21 mouse cellular contexts compared by ENCODE assay signal in the genomic region with DNA sequence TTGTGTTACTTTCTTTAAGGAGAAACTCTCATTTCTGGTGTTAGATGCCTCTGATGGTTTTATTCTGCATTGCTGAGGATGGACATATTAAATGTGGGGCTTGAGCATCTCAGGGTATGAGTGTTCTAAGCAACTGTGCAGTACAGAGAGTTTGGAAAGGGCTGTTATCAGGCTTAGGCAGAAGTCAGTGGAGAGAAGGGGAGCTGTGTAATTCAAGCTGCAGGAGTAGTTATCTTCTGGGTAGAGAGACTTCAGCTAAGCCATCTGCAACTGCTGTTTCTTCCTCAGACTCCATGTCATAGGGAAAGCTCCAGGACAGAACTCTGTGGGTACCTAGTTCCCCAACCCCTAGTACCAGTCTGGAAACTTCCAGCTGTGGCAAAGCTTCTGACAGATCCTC.
DNase-seq lines count a peak whose midpoint lies in the region; ATAC-seq and TF ChIP-seq lines count a peak whose summit lies in the region.
"Had no signal": no experiment of that assay in that cellular context is flagged by ENCODE, and none has a peak within 500 bp of the region (broad histone marks: within the 10 kb centered on the region; RNA-seq: fewer than 3 reads in every experiment).

No protein-coding gene starts in this region.

- ATAC-seq in stomach, embryonic 15.5 days (ENCODE audit: insufficient read depth, low FRiP score, low read depth) = 0 out of 2 replicates have a peak, but pooled peaks have one; percentile 43
- no peak for ATAC-seq in stomach, postnatal 0 days (ENCODE audit: low FRiP score, low TSS enrichment)
- peak; percentile 98 for ATAC-seq in liver, embryonic 12.5 days
- peak; percentile 90 for ATAC-seq in liver, embryonic 16.5 days (ENCODE audit: low read depth)
- ATAC-seq in kidney, embryonic 15.5 days (replicated peaks; ENCODE audit: low FRiP score) = no peak
- no peak for ATAC-seq in intestine, embryonic 15.5 days
- ATAC-seq: forebrain, embryonic 16.5 days had no signal

- H3K9me3 ChIP-seq in stomach, embryonic 15.5 days = no peaks in the 10 kb centered on the region
- H3K9me3 ChIP-seq in stomach, postnatal 0 days (ENCODE audit: control insufficient read depth, low read length) = no peaks in the 10 kb centered on the region
- no peaks in the 10 kb centered on the region for H3K9me3 ChIP-seq in liver, embryonic 12.5 days (replicated peaks)
- H3K9me3 ChIP-seq in liver, embryonic 16.5 days (replicated peaks; ENCODE audit: control insufficient read depth, low read length) = no peaks in the 10 kb centered on the region
- no peaks in the 10 kb centered on the region for H3K9me3 ChIP-seq in kidney, embryonic 15.5 days (replicated peaks)
- H3K9me3 ChIP-seq in intestine, embryonic 15.5 days = no peaks in the 10 kb centered on the region
- H3K9me3 ChIP-seq: embryonic facial prominence, embryonic 15.5 days; heart, embryonic 13.5 days; hindbrain, embryonic 15.5 days had no signal

- no peaks in the 10 kb centered on the region for H3K27me3 ChIP-seq in stomach, embryonic 15.5 days (replicated peaks)
- no peaks in the 10 kb centered on the region for H3K27me3 ChIP-seq in stomach, postnatal 0 days (ENCODE audit: control insufficient read depth, insufficient read depth, low read length)
- no peaks in the 10 kb centered on the region for H3K27me3 ChIP-seq in liver, embryonic 12.5 days (replicated peaks)
- no peaks in the 10 kb centered on the region for H3K27me3 ChIP-seq in liver, embryonic 16.5 days (ENCODE audit: control insufficient read depth, insufficient read depth, low read depth, low read length)
- no peaks in the 10 kb centered on the region for H3K27me3 ChIP-seq in kidney, embryonic 15.5 days
- H3K27me3 ChIP-seq in intestine, embryonic 15.5 days (replicated peaks) = no peaks in the 10 kb centered on the region
- H3K27me3 ChIP-seq: CH12.LX; embryonic facial prominence, embryonic 15.5 days; heart, embryonic 13.5 days; hindbrain, embryonic 15.5 days had no signal

- TF ChIP-seq CTCF in stomach, postnatal 0 days (IDR thresholded peaks at IDR 0.05; ENCODE audit: low read depth) = no peak

- H3K4me3 ChIP-seq in stomach, embryonic 15.5 days (replicated peaks) = no peak overlapping the region
- H3K4me3 ChIP-seq in stomach, postnatal 0 days (ENCODE audit: low read depth, low read length) = no peak overlapping the region
- no peak overlapping the region for H3K4me3 ChIP-seq in liver, embryonic 12.5 days
- H3K4me3 ChIP-seq in liver, embryonic 16.5 days (ENCODE audit: low read depth, low read length) = no peak overlapping the region
- no peak overlapping the region for H3K4me3 ChIP-seq in kidney, embryonic 15.5 days (replicated peaks)
- no peak overlapping the region for H3K4me3 ChIP-seq in intestine, embryonic 15.5 days (replicated peaks)
- H3K4me3 ChIP-seq: embryonic facial prominence, embryonic 15.5 days; erythroblast, embryonic 14.5 days; heart, adult 2 months; heart, embryonic 13.5 days; hindbrain, embryonic 15.5 days had no signal

- H3K4me2 ChIP-seq in stomach, embryonic 15.5 days = no peak overlapping the region
- H3K4me2 ChIP-seq in stomach, postnatal 0 days (replicated peaks; ENCODE audit: low read depth) = no peak overlapping the region
- H3K4me2 ChIP-seq in liver, embryonic 12.5 days = peak overlapping the region; percentile 25
- H3K4me2 ChIP-seq in liver, embryonic 16.5 days (ENCODE audit: low read depth, low read length) = no peak overlapping the region
- H3K4me2 ChIP-seq in kidney, embryonic 15.5 days = no peak overlapping the region
- H3K4me2 ChIP-seq in intestine, embryonic 15.5 days (replicated peaks) = no peak overlapping the region
- H3K4me2 ChIP-seq: embryonic facial prominence, embryonic 15.5 days; heart, embryonic 13.5 days; hindbrain, embryonic 15.5 days had no signal

- no peak for DNase-seq in stomach, postnatal 0 days (ENCODE audit: low spot score)
- DNase-seq in right cerebral cortex, postnatal 14 days = no peak
- DNase-seq: adrenal gland, adult 2 months; adrenal gland, postnatal 25 days; cerebellum, adult 18-20 months; cerebellum, adult 9-11 months; embryo, embryonic 11 days; gastrocnemius, postnatal 14 days; heart, adult 2 months; heart, postnatal 36 days had no signal

- H3K4me1 ChIP-seq in stomach, embryonic 15.5 days = no peaks in the 10 kb centered on the region
- H3K4me1 ChIP-seq in stomach, postnatal 0 days (replicated peaks; ENCODE audit: control insufficient read depth, insufficient read depth) = no peaks in the 10 kb centered on the region
- H3K4me1 ChIP-seq in liver, embryonic 12.5 days = peaks cover 24% of the 10 kb centered on the region
- H3K4me1 ChIP-seq in liver, embryonic 16.5 days (ENCODE audit: control insufficient read depth, low read depth, low read length) = peaks cover 11% of the 10 kb centered on the region
- no peaks in the 10 kb centered on the region for H3K4me1 ChIP-seq in kidney, embryonic 15.5 days
- H3K4me1 ChIP-seq in intestine, embryonic 15.5 days (replicated peaks) = no peaks in the 10 kb centered on the region
- H3K4me1 ChIP-seq: embryonic facial prominence, embryonic 15.5 days; hindbrain, embryonic 15.5 days had no signal

- no peak for TF ChIP-seq EP300 in stomach, postnatal 0 days (optimal IDR thresholded peaks at IDR 0.05)

- no peak overlapping the region for H3K27ac ChIP-seq in stomach, embryonic 15.5 days
- H3K27ac ChIP-seq in stomach, postnatal 0 days (replicated peaks) = no peak overlapping the region
- H3K27ac ChIP-seq in liver, embryonic 12.5 days = peak overlapping the region; percentile 72
- peak overlapping the region; percentile 60 for H3K27ac ChIP-seq in liver, embryonic 16.5 days (ENCODE audit: low read length)
- H3K27ac ChIP-seq in kidney, embryonic 15.5 days = no peak overlapping the region
- H3K27ac ChIP-seq in intestine, embryonic 15.5 days = no peak overlapping the region
- H3K27ac ChIP-seq: embryonic facial prominence, embryonic 15.5 days; heart, adult 2 months; heart, embryonic 13.5 days; hindbrain, embryonic 15.5 days had no signal

- no peaks in the 10 kb centered on the region for H3K36me3 ChIP-seq in stomach, embryonic 15.5 days
- H3K36me3 ChIP-seq in stomach, postnatal 0 days (ENCODE audit: control insufficient read depth, insufficient read depth, low read length) = no peaks in the 10 kb centered on the region
- H3K36me3 ChIP-seq in liver, embryonic 12.5 days = no peaks in the 10 kb centered on the region
- no peaks in the 10 kb centered on the region for H3K36me3 ChIP-seq in liver, embryonic 16.5 days (ENCODE audit: control insufficient read depth, insufficient read depth)
- H3K36me3 ChIP-seq in kidney, embryonic 15.5 days = no peaks in the 10 kb centered on the region
- H3K36me3 ChIP-seq in intestine, embryonic 15.5 days = no peaks in the 10 kb centered on the region
- H3K36me3 ChIP-seq: embryonic facial prominence, embryonic 15.5 days; heart, embryonic 13.5 days; hindbrain, embryonic 15.5 days had no signal

- H3K9ac ChIP-seq in stomach, embryonic 15.5 days = no peak overlapping the region
- H3K9ac ChIP-seq in stomach, postnatal 0 days (ENCODE audit: low read length) = no peak overlapping the region
- H3K9ac ChIP-seq in liver, embryonic 12.5 days = no peak overlapping the region
- no peak overlapping the region for H3K9ac ChIP-seq in liver, embryonic 16.5 days (ENCODE audit: low read depth, low read length)
- H3K9ac ChIP-seq in kidney, embryonic 15.5 days = no peak overlapping the region
- H3K9ac ChIP-seq in intestine, embryonic 15.5 days = no peak overlapping the region
- H3K9ac ChIP-seq: embryonic facial prominence, embryonic 15.5 days; heart, embryonic 13.5 days; hindbrain, embryonic 15.5 days had no signal

Comparison
In these comparisons a context has a peak if more than half of its experiments do, and no peak if none do; other contexts are left out.
1. ATAC-seq: peak in stomach, embryonic 15.5 days (single experiment), liver, embryonic 12.5 days (single experiment) and liver, embryonic 16.5 days (single experiment); none in stomach, postnatal 0 days (single experiment), kidney, embryonic 15.5 days (single experiment) and intestine, embryonic 15.5 days (single experiment).
2. H3K27ac ChIP-seq: peak in liver, embryonic 12.5 days (single experiment) and liver, embryonic 16.5 days (single experiment); none in stomach, embryonic 15.5 days (single experiment), stomach, postnatal 0 days (single experiment), kidney, embryonic 15.5 days (single experiment) and intestine, embryonic 15.5 days (single experiment).